Mouse (Mus musculus) thymus, postnatal 25 days (tissue): Measurements from ENCODE around the gene Slc2a6.

Source experiments
- DNase-seq: peaks from one replicate; pipeline ENCODE4 v3.0.0; 2022

The Slc2a6 gene

GRCm38 (mm10) chr2:27032361-27032760 is 4.6 kb upstream of the Slc2a6 start:
- no peak for DNase-seq

- DNase-seq: no peak
Observed at GRCm38 (mm10) chr2:27028437-27029015, 728 bp upstream of the Slc2a6 start.

GRCm38 (mm10) chr2:27026857-27027617 is 761 bp downstream of the Slc2a6 start:
- no peak for DNase-seq

- DNase-seq: no peak
Observed at GRCm38 (mm10) chr2:27026332-27026731, 1.5 kb downstream of the Slc2a6 start.

GRCm38 (mm10) chr2:27025545-27025944 is 2.3 kb downstream of the Slc2a6 start:
- DNase-seq: no peak

- DNase-seq: no peak
Observed at GRCm38 (mm10) chr2:27024136-27024535, 3.7 kb downstream of the Slc2a6 start.

GRCm38 (mm10) chr2:27022612-27023011 is 5.2 kb downstream of the Slc2a6 start:
- no peak for DNase-seq

- DNase-seq: no peak
Observed at GRCm38 (mm10) chr2:27021103-27021502, 6.7 kb downstream of the Slc2a6 start.

- no peak for DNase-seq
Observed at GRCm38 (mm10) chr2:27019530-27019929, 8.3 kb downstream of the Slc2a6 start.

- DNase-seq: peak; percentile 67
Observed at GRCm38 (mm10) chr2:27017802-27018201, 10.0 kb downstream of the Slc2a6 start.

GRCm38 (mm10) chr2:27009714-27010244 is 18.0 kb downstream of the Slc2a6 start, which contains the start of gene Cacfd1:
TSS of gene Cacfd1 (plus strand) at chr2:27009926.
- peak; percentile 91 for DNase-seq

- no peak for DNase-seq
Observed at GRCm38 (mm10) chr2:27007701-27008100, 20.1 kb downstream of the Slc2a6 start.

GRCm38 (mm10) chr2:27006255-27006654 is 21.5 kb downstream of the Slc2a6 start:
- no peak for DNase-seq

GRCm38 (mm10) chr2:26997993-26998392 is 29.8 kb downstream of the Slc2a6 start:
- DNase-seq: no peak

- DNase-seq: no peak
Observed at GRCm38 (mm10) chr2:26997498-26997897, 30.3 kb downstream of the Slc2a6 start.

- no peak for DNase-seq
Observed at GRCm38 (mm10) chr2:26993936-26994335, 33.9 kb downstream of the Slc2a6 start.

GRCm38 (mm10) chr2:26984640-26985039 is 43.2 kb downstream of the Slc2a6 start:
- no peak for DNase-seq

- DNase-seq: no peak
Observed at GRCm38 (mm10) chr2:26984179-26984578, 43.6 kb downstream of the Slc2a6 start.

- DNase-seq: peak; percentile 34
Observed at GRCm38 (mm10) chr2:26980361-26980760, 47.4 kb downstream of the Slc2a6 start.

- DNase-seq: no peak
Observed at GRCm38 (mm10) chr2:26973960-26974359, 53.8 kb downstream of the Slc2a6 start.

GRCm38 (mm10) chr2:26973116-26973515 is 54.7 kb downstream of the Slc2a6 start, which contains the start of gene Adamts13:
TSS of gene Adamts13 (plus strand) at chr2:26973416.
- no peak for DNase-seq
